Mouse (Mus musculus): ENCODE results near the gene Snapc3. TPM values are rescaled to one million over a fixed set of nuclear protein-coding genes. Genes with fewer than 3 reads are reported as not detected.

The Snapc3 gene
- total and polyA plus RNA-seq, 3 experiments = 12.0 to 16.9 TPM; not detected in 1

- no peak overlapping the region for H3K4me3 ChIP-seq (ENCODE audit: control insufficient read depth in 1 of 2, insufficient read depth in 1 of 2, low read depth in 2 of 2, low read length in 2 of 2)
- peaks cover 8 to 28% of the 10 kb centered on the region in 2 experiments for H3K36me3 ChIP-seq (ENCODE audit: control insufficient read depth in 1 of 2, insufficient read depth in 2 of 2, low read length in 2 of 2)
- DNase-seq (ENCODE audit: low read depth, low spot score) = peak; percentile 36
- H3K9me3 ChIP-seq (replicated peaks; ENCODE audit: insufficient read depth, low read length) = no peaks in the 10 kb centered on the region
- peaks cover 0 to 2% of the 10 kb centered on the region in 2 experiments; a peak in 2 of 4 replicates for H3K4me1 ChIP-seq (ENCODE audit: control insufficient read depth in 1 of 2, insufficient read depth in 2 of 2, low read length in 2 of 2)
- TF ChIP-seq GATA1 (IDR thresholded peaks at IDR 0.05; ENCODE audit: low read depth, low read length) = no peak
- no peak for TF ChIP-seq RCOR1 (IDR thresholded peaks at IDR 0.05; ENCODE audit: low read depth, low read length)
- TF ChIP-seq MAFK (IDR thresholded peaks at IDR 0.05; ENCODE audit: borderline replicate concordance, low read depth, low read length) = no peak
- no peak for TF ChIP-seq ZMIZ1 (IDR thresholded peaks at IDR 0.05; ENCODE audit: low read depth, low read length)
- no peak for TF ChIP-seq GABPA (IDR thresholded peaks at IDR 0.05; ENCODE audit: low read depth, low read length)
- TF ChIP-seq MXI1 (IDR thresholded peaks at IDR 0.05; ENCODE audit: low read depth, low read length) = no peak
- TF ChIP-seq ZKSCAN1 (IDR thresholded peaks at IDR 0.05; ENCODE audit: low read depth, low read length) = no peak
- no peak for TF ChIP-seq CTCF (IDR thresholded peaks at IDR 0.05 in 2 of 3, conservative IDR thresholded peaks at IDR 0.05 in 1 of 3; ENCODE audit: control insufficient read depth in 1 of 3, insufficient read depth in 1 of 3, low read depth in 2 of 3, low read length in 3 of 3, poor library complexity in 1 of 3, severe bottlenecking in 1 of 3)
- no peak for TF ChIP-seq TCF12 (IDR thresholded peaks at IDR 0.05; ENCODE audit: low read depth, low read length)
- no peak for TF ChIP-seq ZC3H11A (IDR thresholded peaks at IDR 0.05; ENCODE audit: low read depth, low read length)
- no peak for TF ChIP-seq MYC (IDR thresholded peaks at IDR 0.05; ENCODE audit: low read depth, low read length)
- TF ChIP-seq NELFE (IDR thresholded peaks at IDR 0.05; ENCODE audit: low read depth, low read length) = no peak
- H3K9ac ChIP-seq (ENCODE audit: control insufficient read depth, low read depth, low read length, poor library complexity, severe bottlenecking) = no peak overlapping the region
- no peaks in the 10 kb centered on the region for H3K27me3 ChIP-seq (ENCODE audit: control insufficient read depth in 1 of 2, insufficient read depth in 2 of 2, low read length in 2 of 2)
- H3K79me2 ChIP-seq (ENCODE audit: control insufficient read depth, insufficient read depth, low read length, poor library complexity) = no peaks in the 10 kb centered on the region
- H3K27ac ChIP-seq (ENCODE audit: control insufficient read depth, low read depth, low read length) = no peak overlapping the region
Observed at GRCm38 (mm10) chr4:83439045-83439444, 21.5 kb downstream of the Snapc3 start.

- no peak for TF ChIP-seq E2F4 (IDR thresholded peaks at IDR 0.05; ENCODE audit: borderline replicate concordance, low read depth, low read length)
- no peak for TF ChIP-seq CTCF (IDR thresholded peaks at IDR 0.05 in 2 of 3, conservative IDR thresholded peaks at IDR 0.05 in 1 of 3; ENCODE audit: control insufficient read depth in 1 of 3, insufficient read depth in 1 of 3, low read depth in 2 of 3, low read length in 3 of 3, poor library complexity in 1 of 3, severe bottlenecking in 1 of 3)
- TF ChIP-seq MAZ (IDR thresholded peaks at IDR 0.05; ENCODE audit: low read depth, low read length) = no peak
- no peak for TF ChIP-seq POLR2AphosphoS2 (IDR thresholded peaks at IDR 0.05; ENCODE audit: low read length)
- TF ChIP-seq MYC (IDR thresholded peaks at IDR 0.05; ENCODE audit: low read depth, low read length) = no peak
- TF ChIP-seq NELFE (IDR thresholded peaks at IDR 0.05; ENCODE audit: low read depth, low read length) = no peak
- no peak for TF ChIP-seq TBP (IDR thresholded peaks at IDR 0.05; ENCODE audit: low read depth, low read length)
- no peak for TF ChIP-seq CHD1 (IDR thresholded peaks at IDR 0.05; ENCODE audit: low read depth, low read length)
- no peak for TF ChIP-seq MYB (IDR thresholded peaks at IDR 0.05; ENCODE audit: low read depth, low read length)
- TF ChIP-seq CHD2 (IDR thresholded peaks at IDR 0.05; ENCODE audit: low read length) = no peak
- no peak for TF ChIP-seq SMC3 (IDR thresholded peaks at IDR 0.05; ENCODE audit: low read depth, low read length)
- TF ChIP-seq ZKSCAN1 (IDR thresholded peaks at IDR 0.05; ENCODE audit: low read depth, low read length) = no peak
- TF ChIP-seq MXI1 (IDR thresholded peaks at IDR 0.05; ENCODE audit: low read depth, low read length) = no peak
- TF ChIP-seq MAX (IDR thresholded peaks at IDR 0.05; ENCODE audit: low read length) = no peak
- no peak for TF ChIP-seq EP300 (IDR thresholded peaks at IDR 0.05; ENCODE audit: low read depth in 1 of 2, low read length in 2 of 2)
- no peak for TF ChIP-seq MAFK (IDR thresholded peaks at IDR 0.05; ENCODE audit: borderline replicate concordance, low read depth, low read length)
- TF ChIP-seq SIN3A (IDR thresholded peaks at IDR 0.05; ENCODE audit: low read length) = no peak
- H3K9ac ChIP-seq (ENCODE audit: control insufficient read depth, low read depth, low read length, poor library complexity, severe bottlenecking) = no peak overlapping the region
- peaks cover 0 to 2% of the 10 kb centered on the region in 2 experiments; a peak in 2 of 4 replicates for H3K4me1 ChIP-seq (ENCODE audit: control insufficient read depth in 1 of 2, insufficient read depth in 2 of 2, low read length in 2 of 2)
- no peaks in the 10 kb centered on the region for H3K79me2 ChIP-seq (ENCODE audit: control insufficient read depth, insufficient read depth, low read length, poor library complexity)
- no peak for DNase-seq (ENCODE audit: low read depth, low spot score)
- H3K36me3 ChIP-seq (ENCODE audit: control insufficient read depth in 1 of 2, insufficient read depth in 2 of 2, low read length in 2 of 2) = peaks cover 8 to 26% of the 10 kb centered on the region in 2 experiments
- no peaks in the 10 kb centered on the region for H3K27me3 ChIP-seq (ENCODE audit: control insufficient read depth in 1 of 2, insufficient read depth in 2 of 2, low read length in 2 of 2)
- no peak overlapping the region for H3K27ac ChIP-seq (ENCODE audit: control insufficient read depth, low read depth, low read length)
- H3K9me3 ChIP-seq (replicated peaks; ENCODE audit: insufficient read depth, low read length) = no peaks in the 10 kb centered on the region
- no peak overlapping the region for H3K4me3 ChIP-seq (ENCODE audit: control insufficient read depth in 1 of 2, insufficient read depth in 1 of 2, low read depth in 2 of 2, low read length in 2 of 2)
Observed at GRCm38 (mm10) chr4:83441050-83441449, 23.5 kb downstream of the Snapc3 start.
